15 mouse cellular contexts compared by ENCODE assay signal in genomic region chr2:122306184-122306583, GRCm38 (mm10). TPM values are rescaled to one million over a fixed set of nuclear protein-coding genes. Genes with fewer than 3 reads are reported as not detected.
DNase-seq lines count a peak whose midpoint lies in the region; ATAC-seq and TF ChIP-seq lines count a peak whose summit lies in the region.
"Had no signal": no experiment of that assay in that cellular context is flagged by ENCODE, and none has a peak within 500 bp of the region (broad histone marks: within the 10 kb centered on the region; RNA-seq: fewer than 3 reads in every experiment).

No protein-coding gene starts in this region.

- H3ac ChIP-seq in C2C12 (ENCODE audit: control insufficient read depth, insufficient read length, low read depth), result no peak overlapping the region

- H3K79me2 ChIP-seq in C2C12 (ENCODE audit: control insufficient read depth, insufficient read depth), result no peaks in the 10 kb centered on the region

- H3K4me1 ChIP-seq in embryonic fibroblast, embryonic 13.5 days (ENCODE audit: control insufficient read depth, insufficient read depth, low read length), result 0 out of 2 replicates have a peak, but pooled peaks cover 3% of the 10 kb centered on the region

- TF ChIP-seq CTCF in C2C12 (IDR thresholded peaks at IDR 0.05; ENCODE audit: control insufficient read depth, insufficient read depth, insufficient read length), result no peak
- TF ChIP-seq CTCF in embryonic fibroblast, embryonic 13.5 days (IDR thresholded peaks at IDR 0.05; ENCODE audit: borderline replicate concordance, insufficient read depth, low read length), result no peak

- H3K4me3 ChIP-seq in C2C12 (ENCODE audit: insufficient read depth, poor library complexity, severe bottlenecking), result no peak overlapping the region
- H3K4me3 ChIP-seq in embryonic fibroblast, embryonic 13.5 days (ENCODE audit: insufficient read depth, low read length), result no peak overlapping the region
- H3K4me3 ChIP-seq: kidney, embryonic 15.5 days; neural tube, embryonic 13.5 days had no signal

- TF ChIP-seq POLR2A in embryonic fibroblast, embryonic 13.5 days (IDR thresholded peaks at IDR 0.05; ENCODE audit: low read depth, low read length), result no peak; the same call in 1 of the 2 replicates

- H3K36me3 ChIP-seq in C2C12 (ENCODE audit: control insufficient read depth, insufficient read depth), result no peaks in the 10 kb centered on the region
- H3K36me3 ChIP-seq: kidney, embryonic 15.5 days; neural tube, embryonic 13.5 days had no signal

- DNase-seq in adrenal gland, adult 2 months, result peak; percentile 79
- no peak for DNase-seq in adrenal gland, adult 8-10 months
- DNase-seq in left cerebral cortex, postnatal 14 days (ENCODE audit: low spot score in 2 of 2), result peak; percentile 24 to 34
- no peak for DNase-seq in left cerebral cortex, adult 18-20 months (ENCODE audit: low spot score in 2 of 2)
- no peak for DNase-seq in kidney, postnatal 4 days
- DNase-seq: B cell, adult 2 months; cerebellum, adult 11-12 months had no signal

- no peak for ATAC-seq in CD4-positive, CD25-positive, alpha-beta regulatory T cell, adult 4 months

- peak overlapping the region; percentile 22; the same call in 1 of the 2 replicates for H3K27ac ChIP-seq in embryonic fibroblast, embryonic 13.5 days (ENCODE audit: insufficient read depth, low read length)
- H3K27ac ChIP-seq: kidney, embryonic 15.5 days; neural tube, embryonic 13.5 days had no signal

- H3K27me3 ChIP-seq in C2C12 (ENCODE audit: control insufficient read depth, insufficient read depth, insufficient read length), result no peaks in the 10 kb centered on the region

- H3K79me3 ChIP-seq in C2C12 (ENCODE audit: low read depth), result no peaks in the 10 kb centered on the region

- intact Hi-C loops in left cerebral cortex, postnatal 14 days (cut with DNase I), result loop anchor here (10.0 kb wide), 1 partner anchor 249 kb away; no protein-coding TSS in a partner anchor

TF ChIP-seq in C2C12, 6 proteins besides CTCF, POLR2A, EP300 and RAD21:
- TF ChIP-seq MYOD1 (IDR thresholded peaks at IDR 0.05; ENCODE audit: control insufficient read depth, insufficient read length, low read depth) (peak; percentile 79), FOSL1 (IDR thresholded peaks at IDR 0.05; ENCODE audit: insufficient read depth, low read length, poor library complexity, severe bottlenecking) (peak; percentile 71), MAX (IDR thresholded peaks at IDR 0.05) (no peak)

RNA-seq across cellular contexts. Expression of gene Duoxa1, which starts 7.3 kb away (rescaled TPM):
- total RNA-seq in adrenal gland, adult 2 months (2021), result under 1 TPM in 1 of 2 experiments, not detected in 1; 0.31 TPM
- polyA plus RNA-seq in adrenal gland, adult 2 months (2012; rRNA removed), result 0.58 and 0.97 TPM in 2 replicates
- total RNA-seq in adrenal gland, adult 8-10 months (2022), result under 1 TPM; 0.20 to 0.52 (median 0.32) TPM
- total RNA-seq in left cerebral cortex, postnatal 14 days (2021), result not detected
- under 1 TPM in 1 of 2 experiments, not detected in 1; 0.23 TPM for total RNA-seq in left cerebral cortex, adult 18-20 months (2021)
- 7.9 TPM for polyA plus RNA-seq in C2C12 (2012; fragmentation: generic; extraction: Trizol)
- polyA plus RNA-seq in embryonic fibroblast, embryonic 13.5 days (2011; ENCODE audit: insufficient read length, low read depth, missing spikeins), result 0.48 and 0.58 TPM in 2 replicates
- not detected for polyA plus RNA-seq in CD4-positive, CD25-positive, alpha-beta regulatory T cell, adult 4 months (2017; shearing (Covaris generic))
- total RNA-seq: liver, adult 2 months had no signal
- polyA plus RNA-seq: heart, embryonic 14.5 days; liver, adult 2 months; neural tube, embryonic 13.5 days had no signal

RNA-seq across cellular contexts. Expression of gene Duoxa2, which starts 7.5 kb away (rescaled TPM):
- not detected for total RNA-seq in adrenal gland, adult 2 months (2021)
- 0.08 TPM in 1 of 2 replicates, not detected in the other for polyA plus RNA-seq in adrenal gland, adult 2 months (2012; rRNA removed)
- not detected for total RNA-seq in adrenal gland, adult 8-10 months (2022)
- total RNA-seq in left cerebral cortex, postnatal 14 days (2021), result not detected
- not detected for total RNA-seq in left cerebral cortex, adult 18-20 months (2021)
- polyA plus RNA-seq in C2C12 (2012; fragmentation: generic; extraction: Trizol), result not detected
- not detected in 2 replicates for polyA plus RNA-seq in embryonic fibroblast, embryonic 13.5 days (2011; ENCODE audit: insufficient read length, low read depth, missing spikeins)
- not detected for polyA plus RNA-seq in CD4-positive, CD25-positive, alpha-beta regulatory T cell, adult 4 months (2017; shearing (Covaris generic))
- polyA plus RNA-seq: embryonic facial prominence, embryonic 11.5 days; heart, embryonic 14.5 days; kidney, embryonic 15.5 days; liver, adult 2 months; neural tube, embryonic 13.5 days had no signal

RNA-seq across cellular contexts. Expression of gene Duox2, which starts 7.9 kb away (rescaled TPM):
- total RNA-seq in adrenal gland, adult 2 months (2021), result under 1 TPM in 1 of 2 experiments, not detected in 1; 0.07 TPM
- 0.04 and 0.06 TPM in 2 replicates for polyA plus RNA-seq in adrenal gland, adult 2 months (2012; rRNA removed)
- not detected for total RNA-seq in adrenal gland, adult 8-10 months (2022)
- under 1 TPM in 1 of 2 experiments, not detected in 1; 0.09 TPM for total RNA-seq in left cerebral cortex, postnatal 14 days (2021)
- total RNA-seq in left cerebral cortex, adult 18-20 months (2021), result not detected
- polyA plus RNA-seq in C2C12 (2012; fragmentation: generic; extraction: Trizol), result 0.20 TPM
- polyA plus RNA-seq in embryonic fibroblast, embryonic 13.5 days (2011; ENCODE audit: insufficient read length, low read depth, missing spikeins), result not detected in 2 replicates
- not detected for polyA plus RNA-seq in CD4-positive, CD25-positive, alpha-beta regulatory T cell, adult 4 months (2017; shearing (Covaris generic))
- total RNA-seq: liver, adult 2 months had no signal
- polyA plus RNA-seq: embryonic facial prominence, embryonic 11.5 days; neural tube, embryonic 13.5 days had no signal

RNA-seq across cellular contexts. Expression of gene Duox1, which starts 9.3 kb away (rescaled TPM):
- not detected for total RNA-seq in adrenal gland, adult 2 months (2021)
- 0.07 and 0.17 TPM in 2 replicates for polyA plus RNA-seq in adrenal gland, adult 2 months (2012; rRNA removed)
- total RNA-seq in adrenal gland, adult 8-10 months (2022), result under 1 TPM in 2 of 4 experiments, not detected in 2; 0.06 to 0.13 TPM
- total RNA-seq in left cerebral cortex, postnatal 14 days (2021), result under 1 TPM; 0.07 to 0.15 TPM
- total RNA-seq in left cerebral cortex, adult 18-20 months (2021), result not detected
- polyA plus RNA-seq in C2C12 (2012; fragmentation: generic; extraction: Trizol), result 0.14 TPM
- polyA plus RNA-seq in embryonic fibroblast, embryonic 13.5 days (2011; ENCODE audit: insufficient read length, low read depth, missing spikeins), result not detected in 2 replicates
- not detected for polyA plus RNA-seq in CD4-positive, CD25-positive, alpha-beta regulatory T cell, adult 4 months (2017; shearing (Covaris generic))
- total RNA-seq: liver, adult 2 months had no signal
- polyA plus RNA-seq: liver, adult 2 months had no signal

Comparison
In these comparisons a context has a peak if more than half of its experiments do, and no peak if none do; other contexts are left out.
1. DNase-seq: peak in adrenal gland, adult 2 months (single experiment) and left cerebral cortex, postnatal 14 days (2 of 2); none in adrenal gland, adult 8-10 months (single experiment), left cerebral cortex, adult 18-20 months (0 of 2) and kidney, postnatal 4 days (0 of 2).